Mouse (Mus musculus) thymus, postnatal 14 days (tissue): ENCODE measurements around the gene Pip5k1b.

Experiments used
- DNase-seq: peaks from one replicate; pipeline ENCODE4 v3.0.0; 2021

Gene Pip5k1b

GRCm38 (mm10) chr19:24542293-24542675 lies 13.4 kb downstream of the Pip5k1b start:
- no peak for DNase-seq

- DNase-seq = no peak
Observed at GRCm38 (mm10) chr19:24541669-24542292, 13.9 kb downstream of the Pip5k1b start.

- DNase-seq = no peak
Observed at GRCm38 (mm10) chr19:24540952-24541668, 14.6 kb downstream of the Pip5k1b start.

- DNase-seq = no peak
Observed at GRCm38 (mm10) chr19:24539041-24539440, 16.6 kb downstream of the Pip5k1b start.

- DNase-seq = no peak
Observed at GRCm38 (mm10) chr19:24538181-24538580, 17.5 kb downstream of the Pip5k1b start.

GRCm38 (mm10) chr19:24537691-24538090 lies 18.0 kb downstream of the Pip5k1b start:
- no peak for DNase-seq

- DNase-seq = no peak
Observed at GRCm38 (mm10) chr19:24536920-24537319, 18.8 kb downstream of the Pip5k1b start.

GRCm38 (mm10) chr19:24536280-24536679 lies 19.4 kb downstream of the Pip5k1b start:
- DNase-seq = no peak

GRCm38 (mm10) chr19:24535161-24535560 lies 20.5 kb downstream of the Pip5k1b start:
- DNase-seq = no peak

GRCm38 (mm10) chr19:24534733-24535132 lies 20.9 kb downstream of the Pip5k1b start:
- no peak for DNase-seq

- no peak for DNase-seq
Observed at GRCm38 (mm10) chr19:24528910-24529561, 26.6 kb downstream of the Pip5k1b start.

- DNase-seq = no peak
Observed at GRCm38 (mm10) chr19:24528129-24528730, 27.4 kb downstream of the Pip5k1b start.

- no peak for DNase-seq
Observed at GRCm38 (mm10) chr19:24527613-24527948, 28.1 kb downstream of the Pip5k1b start.

- peak; percentile 29 for DNase-seq
Observed at GRCm38 (mm10) chr19:24526731-24527612, 28.7 kb downstream of the Pip5k1b start.

- DNase-seq = no peak
Observed at GRCm38 (mm10) chr19:24523476-24524313, 32.0 kb downstream of the Pip5k1b start.

GRCm38 (mm10) chr19:24521997-24522396 lies 33.7 kb downstream of the Pip5k1b start:
- DNase-seq = no peak

- DNase-seq = no peak
Observed at GRCm38 (mm10) chr19:24521146-24521545, 34.5 kb downstream of the Pip5k1b start.

- no peak for DNase-seq
Observed at GRCm38 (mm10) chr19:24519732-24520409, 35.8 kb downstream of the Pip5k1b start.

- DNase-seq = no peak
Observed at GRCm38 (mm10) chr19:24518384-24518783, 37.3 kb downstream of the Pip5k1b start.

GRCm38 (mm10) chr19:24517057-24517456 lies 38.6 kb downstream of the Pip5k1b start:
- DNase-seq = no peak

- DNase-seq = no peak
Observed at GRCm38 (mm10) chr19:24515941-24516340, 39.7 kb downstream of the Pip5k1b start.
